33 mouse cellular contexts compared by ENCODE assay signal in the genomic region with DNA sequence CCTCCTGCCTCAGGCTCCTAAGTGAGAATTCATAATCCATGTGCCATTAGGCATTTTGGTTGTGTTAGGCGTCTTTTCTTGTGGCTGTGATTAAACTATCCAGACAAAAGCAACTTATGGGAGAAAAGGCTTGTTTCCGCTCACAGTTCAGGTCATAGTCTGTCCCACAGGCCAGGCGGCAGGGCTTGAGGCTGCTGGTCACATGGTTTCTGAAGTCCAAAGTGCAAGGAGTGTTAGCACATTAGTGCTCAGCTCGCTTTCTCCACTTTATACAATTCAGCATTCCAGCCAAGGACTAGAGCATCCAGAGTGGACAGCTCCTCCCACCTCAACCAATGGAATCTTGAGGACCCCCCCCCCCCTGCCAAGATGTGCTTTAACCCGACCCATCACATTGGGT. TPM values are rescaled to one million over a fixed set of nuclear protein-coding genes. Genes with fewer than 3 reads are reported as not detected.
DNase-seq lines count a peak whose midpoint lies in the region; ATAC-seq lines count a peak whose summit lies in the region.
"Had no signal": no experiment of that assay in that cellular context is flagged by ENCODE, and none has a peak within 500 bp of the region (broad histone marks: within the 10 kb centered on the region; RNA-seq: fewer than 3 reads in every experiment).

No protein-coding gene starts in this region.

- H3K9me3 ChIP-seq in intestine, embryonic 16.5 days (ENCODE audit: control insufficient read depth, low read length): no peaks in the 10 kb centered on the region
- no peaks in the 10 kb centered on the region for H3K9me3 ChIP-seq in forebrain, embryonic 14.5 days (replicated peaks; ENCODE audit: control insufficient read depth, low read length)
- H3K9me3 ChIP-seq: hindbrain, embryonic 10.5 days; hindbrain, embryonic 15.5 days; midbrain, embryonic 13.5 days had no signal

- H3K4me3 ChIP-seq in intestine, embryonic 16.5 days (ENCODE audit: low read length): no peak overlapping the region
- H3K4me3 ChIP-seq in forebrain, embryonic 14.5 days (ENCODE audit: low read depth, low read length): no peak overlapping the region
- H3K4me3 ChIP-seq: erythroblast, embryonic 14.5 days; hindbrain, embryonic 10.5 days; hindbrain, embryonic 15.5 days; layer of hippocampus, adult 2 months; left cerebral cortex, adult 2 months; midbrain, embryonic 13.5 days had no signal

- peak; percentile 92 for DNase-seq in kidney, adult 9 months
- no peak for DNase-seq in kidney, postnatal 4 days
- peak; percentile 9 for DNase-seq in kidney, postnatal 10 days
- peak; percentile 81 for DNase-seq in yolk sac, embryonic 10.5 days (ENCODE audit: low spot score)
- DNase-seq in forebrain, embryonic 14.5 days (ENCODE audit: low spot score): no peak
- DNase-seq: adrenal gland, adult 2 months; cerebellum, adult 2 months; cerebellum, postnatal 14 days; forebrain, postnatal 0 days; heart, postnatal 14 days; left cerebral cortex, postnatal 4 days; lung, adult 2 months; lung, postnatal 10 days; thymus, postnatal 4 days had no signal

- no peaks in the 10 kb centered on the region for H3K4me1 ChIP-seq in intestine, embryonic 16.5 days (ENCODE audit: control insufficient read depth, insufficient read depth, low read length)
- no peaks in the 10 kb centered on the region for H3K4me1 ChIP-seq in forebrain, embryonic 14.5 days (ENCODE audit: control insufficient read depth, insufficient read depth, low read length)
- H3K4me1 ChIP-seq: hindbrain, embryonic 15.5 days; midbrain, embryonic 13.5 days had no signal

- no peak overlapping the region for H3K27ac ChIP-seq in intestine, embryonic 16.5 days (ENCODE audit: low read length)
- H3K27ac ChIP-seq in forebrain, embryonic 14.5 days (ENCODE audit: low read depth, low read length): no peak overlapping the region
- H3K27ac ChIP-seq: hindbrain, embryonic 10.5 days; hindbrain, embryonic 15.5 days; layer of hippocampus, adult 2 months; left cerebral cortex, adult 2 months; macrophage; midbrain, embryonic 13.5 days had no signal

- peaks cover 13% of the 10 kb centered on the region for H3K36me3 ChIP-seq in intestine, embryonic 16.5 days (ENCODE audit: control insufficient read depth, insufficient read depth, low read length)
- H3K36me3 ChIP-seq in forebrain, embryonic 14.5 days (ENCODE audit: control insufficient read depth, insufficient read depth, low read length): no peaks in the 10 kb centered on the region
- H3K36me3 ChIP-seq: hindbrain, embryonic 15.5 days; midbrain, embryonic 13.5 days had no signal

- peak; percentile 75 for ATAC-seq in intestine, embryonic 16.5 days
- ATAC-seq in forebrain, embryonic 14.5 days: no peak
- ATAC-seq: activated CD4-positive, CD25-positive, alpha-beta regulatory T cell, adult 4 months; forebrain, postnatal 0 days; midbrain, embryonic 13.5 days had no signal

- no peak overlapping the region for H3K4me2 ChIP-seq in intestine, embryonic 16.5 days (ENCODE audit: low read depth, low read length)
- no peak overlapping the region for H3K4me2 ChIP-seq in forebrain, embryonic 14.5 days (ENCODE audit: low read length)
- H3K4me2 ChIP-seq: hindbrain, embryonic 15.5 days; midbrain, embryonic 13.5 days had no signal

- H3K9ac ChIP-seq in intestine, embryonic 16.5 days (ENCODE audit: low read depth, low read length): no peak overlapping the region
- H3K9ac ChIP-seq in forebrain, embryonic 14.5 days (ENCODE audit: low read length): no peak overlapping the region
- H3K9ac ChIP-seq: forebrain, postnatal 0 days; hindbrain, embryonic 15.5 days; midbrain, embryonic 13.5 days had no signal

- WGBS in intestine, embryonic 16.5 days: 84% methylated on average over 5 of the region's 5 CpGs
- WGBS in forebrain, embryonic 14.5 days: 84% methylated on average over 5 of the region's 5 CpGs

- no peaks in the 10 kb centered on the region for H3K27me3 ChIP-seq in intestine, embryonic 16.5 days (replicated peaks; ENCODE audit: control insufficient read depth, insufficient read depth, low read length)
- no peaks in the 10 kb centered on the region for H3K27me3 ChIP-seq in forebrain, embryonic 14.5 days (replicated peaks; ENCODE audit: control insufficient read depth, insufficient read depth, low read length)
- H3K27me3 ChIP-seq: CH12.LX; hindbrain, embryonic 15.5 days; midbrain, embryonic 13.5 days had no signal

RNA-seq across cellular contexts. Expression of a gene that starts 13.1 kb away (rescaled TPM):
- 27.5 and 27.6 TPM in 2 replicates for polyA plus RNA-seq in intestine, embryonic 16.5 days (2015; fragmentation: Nextera tagmentation; extraction: Ambion mirVana)
- 2.8 and 3.1 TPM in 2 replicates for polyA plus RNA-seq in forebrain, embryonic 14.5 days (2014; fragmentation: Nextera tagmentation; extraction: Ambion mirVana)

RNA-seq across cellular contexts. Expression of a gene that starts 42.2 kb away (rescaled TPM):
- polyA plus RNA-seq in intestine, embryonic 16.5 days (2015; fragmentation: Nextera tagmentation; extraction: Ambion mirVana): 9.8 and 10.1 TPM in 2 replicates
- polyA plus RNA-seq in forebrain, embryonic 14.5 days (2014; fragmentation: Nextera tagmentation; extraction: Ambion mirVana): 17.1 and 18.2 TPM in 2 replicates

RNA-seq across cellular contexts. Expression of a gene that starts 45.5 kb away (rescaled TPM):
- not detected in 2 replicates for polyA plus RNA-seq in intestine, embryonic 16.5 days (2015; fragmentation: Nextera tagmentation; extraction: Ambion mirVana)
- polyA plus RNA-seq in forebrain, embryonic 14.5 days (2014; fragmentation: Nextera tagmentation; extraction: Ambion mirVana): not detected in 2 replicates
- polyA plus RNA-seq: activated CD4-positive, CD25-positive, alpha-beta regulatory T cell, adult 4 months; C2C12; cerebellum, adult 2 months; cortical plate, adult 2 months; embryonic facial prominence, embryonic 14.5 days; erythroblast, embryonic 14.5 days; forebrain, embryonic 11.5 days; forebrain, postnatal 0 days; heart, embryonic 14.5 days; hindbrain, embryonic 10.5 days; hindbrain, embryonic 15.5 days; intestine, embryonic 14.5 days; limb, embryonic 14.5 days; macrophage; midbrain, embryonic 13.5 days; neural tube, embryonic 14.5 days; stomach, embryonic 14.5 days had no signal

RNA-seq across cellular contexts. Expression of a gene that starts 54.4 kb away (rescaled TPM):
- polyA plus RNA-seq in intestine, embryonic 16.5 days (2015; fragmentation: Nextera tagmentation; extraction: Ambion mirVana): 2.3 TPM in 2 replicates
- 9.9 and 12.0 TPM in 2 replicates for polyA plus RNA-seq in forebrain, embryonic 14.5 days (2014; fragmentation: Nextera tagmentation; extraction: Ambion mirVana)
- polyA plus RNA-seq: erythroblast, embryonic 14.5 days had no signal

RNA-seq across cellular contexts. Expression of a gene that starts 57.0 kb away (rescaled TPM):
- 168 and 189 TPM in 2 replicates for polyA plus RNA-seq in intestine, embryonic 16.5 days (2015; fragmentation: Nextera tagmentation; extraction: Ambion mirVana)
- 31.4 and 36.8 TPM in 2 replicates for polyA plus RNA-seq in forebrain, embryonic 14.5 days (2014; fragmentation: Nextera tagmentation; extraction: Ambion mirVana)

Comparison
In these comparisons a context has a peak if more than half of its experiments do, and no peak if none do; other contexts are left out.
1. DNase-seq: peak in kidney, adult 9 months (single experiment), kidney, postnatal 10 days (single experiment) and yolk sac, embryonic 10.5 days (single experiment); none in kidney, postnatal 4 days (0 of 2) and forebrain, embryonic 14.5 days (single experiment).